Mouse (Mus musculus) liver, embryonic 14.5 days (tissue): ENCODE measurements around the gene Ntn5. TPM values are rescaled to one million over a fixed set of nuclear protein-coding genes. Genes with fewer than 3 reads are reported as not detected.

Experiments
- ATAC-seq: fragments of 200-750 bp; cut with Nextera tagmentation; 2 replicates; pipeline ENCODE4 v1.8.0; 2017; ENCODE audit warnings: moderate number of reproducible peaks, mild to moderate bottlenecking, moderate library complexity; ENCODE audit not compliant: insufficient read depth
- DNase-seq, 3 experiments: peaks; one replicate each; pipeline ENCODE4 v3.0.0-alpha.2; 2012 to 2013; ENCODE audit warnings: low read depth in 3 of 3, low spot score in 3 of 3
- H3K27ac ChIP-seq: fragments of 300-500 bp; sonication (generic); 2 replicates; pipeline ENCODE4 v1.5.1; 2014; ENCODE audit warnings: moderate library complexity, mild to moderate bottlenecking, control low read depth, inconsistent platforms
- H3K27me3 ChIP-seq: fragments of 300-500 bp; sonication (generic); 2 replicates; pipeline ENCODE4 v1.6.1; 2014; ENCODE audit warnings: mild to moderate bottlenecking, low read length, moderate library complexity; ENCODE audit not compliant: control insufficient read depth, insufficient read depth
- H3K36me3 ChIP-seq: fragments of 300-500 bp; sonication (generic); replicated peaks from 2 replicates; pipeline ENCODE4 v1.6.1; 2014; ENCODE audit warnings: low read depth; ENCODE audit not compliant: control insufficient read depth, insufficient read depth
- H3K4me1 ChIP-seq, 2 experiments: fragments of 200-500 bp in 1 of 2; fragments of 300-500 bp in 1 of 2; sonication (generic) in 1 of 2; replicated peaks; 2 replicates each; pipeline ENCODE4 v1.6.1; 2012 to 2014; ENCODE audit warnings: antibody characterized with exemption in 1 of 2, inconsistent platforms in 1 of 2, low read length in 1 of 2; ENCODE audit not compliant: control insufficient read depth in 2 of 2, insufficient read depth in 2 of 2
- H3K4me2 ChIP-seq: fragments of 300-500 bp; sonication (generic); 2 replicates; pipeline ENCODE4 v1.6.1; 2014; ENCODE audit warnings: low read depth, mild to moderate bottlenecking, control low read depth, moderate library complexity
- H3K4me3 ChIP-seq, 2 experiments: fragments of 200-500 bp in 1 of 2; fragments of 300-500 bp in 1 of 2; sonication (generic) in 1 of 2; 2 replicates each; pipeline ENCODE4 v1.5.1; 2012 to 2014; ENCODE audit warnings: low read depth in 2 of 2, low read length in 2 of 2, mild to moderate bottlenecking in 2 of 2, control low read depth in 1 of 2, inconsistent platforms in 1 of 2, moderate library complexity in 1 of 2; ENCODE audit not compliant: insufficient read depth in 1 of 2
- H3K9ac ChIP-seq: fragments of 300-500 bp; sonication (generic); replicated peaks from 2 replicates; pipeline ENCODE4 v1.6.1; 2014; ENCODE audit warnings: mild to moderate bottlenecking, control low read depth, moderate library complexity
- H3K9me3 ChIP-seq: fragments of 300-500 bp; sonication (generic); 2 replicates; pipeline ENCODE4 v1.6.1; 2016; ENCODE audit warnings: low read length, mixed read lengths; ENCODE audit not compliant: control insufficient read depth
- CTCF ChIP-seq: IDR thresholded peaks from 2 replicates; pipeline ENCODE4 v1.5.1; 2016; ENCODE audit warnings: antibody characterized with exemption, low read depth, control low read depth
- EP300 ChIP-seq: IDR thresholded peaks from 2 replicates; pipeline ENCODE4 v1.6.1; 2016; ENCODE audit warnings: antibody characterized with exemption, low read depth
- WGBS: fragments of 180-500 bp; shearing (Covaris S2); extraction: QIAGEN DNeasy Blood & Tissue Kit; methylation state at CpG from one replicate; pipeline ENCODE4 v1.1.7; 2014; ENCODE audit not compliant: insufficient replicate concordance; 5-methylcytosine and 5-hydroxymethylcytosine counted together
- polyA plus RNA-seq, 2 experiments: library from polyadenylated mRNA; depleted of rRNA in 1 of 2; stranded (reverse) in 1 of 2; unstranded in 1 of 2; fragments of >200 nt; fragmentation: Nextera tagmentation in 1 of 2; extraction: Ambion mirVana in 1 of 2; gene quantifications; 2 replicates each; pipeline versions ENCODE4 v1.2.1 to v1.2.3; 2012 to 2014

The Ntn5 gene
- polyA plus RNA-seq, 2 experiments = not detected

GRCm38 (mm10) chr7:45702809-45703520 lies 19.1 kb downstream of the Ntn5 start:
- Histone ChIP-seq H3K4me3 (no peak overlapping the region), H3K27me3 (peaks cover 31% of the 10 kb centered on the region), H3K9me3 (no peaks in the 10 kb centered on the region), H3K4me1 (peaks cover 26 to 28% of the 10 kb centered on the region in 2 experiments), H3K9ac (no peak overlapping the region), H3K36me3 (no peaks in the 10 kb centered on the region), H3K27ac (no peak overlapping the region), H3K4me2 (no peak overlapping the region)
- no peak for DNase-seq
- 76% methylated on average over 17 of the region's 17 CpGs for WGBS
- TF ChIP-seq EP300 (no peak), CTCF (no peak)
- ATAC-seq = no peak

GRCm38 (mm10) chr7:45703521-45704033 lies 19.8 kb downstream of the Ntn5 start:
- H3K4me3 ChIP-seq = no peak overlapping the region; a peak in 1 of 4 replicates
- H3K4me1 ChIP-seq = peaks cover 29 to 32% of the 10 kb centered on the region in 2 experiments
- TF ChIP-seq EP300 (no peak), CTCF (no peak)
- no peaks in the 10 kb centered on the region for H3K36me3 ChIP-seq
- H3K9me3 ChIP-seq = no peaks in the 10 kb centered on the region
- 56% methylated on average over 12 of the region's 12 CpGs for WGBS
- H3K27me3 ChIP-seq = peaks cover 27% of the 10 kb centered on the region
- ATAC-seq = no peak
- no peak for DNase-seq
- H3K9ac ChIP-seq = no peak overlapping the region; the same call in 1 of the 2 replicates
- no peak overlapping the region for H3K27ac ChIP-seq
- H3K4me2 ChIP-seq = peak overlapping the region; percentile 78

GRCm38 (mm10) chr7:45704046-45704559 lies 20.3 kb downstream of the Ntn5 start:
- no peaks in the 10 kb centered on the region for H3K9me3 ChIP-seq
- under 1% methylated on average over 13 of the region's 13 CpGs for WGBS
- ATAC-seq = peak; percentile 55
- H3K36me3 ChIP-seq = no peaks in the 10 kb centered on the region
- H3K27me3 ChIP-seq = peaks cover 24% of the 10 kb centered on the region
- H3K4me2 ChIP-seq = peak overlapping the region; percentile 78
- peak overlapping the region; percentile 9; the same call in 1 of the 2 replicates for H3K27ac ChIP-seq
- H3K4me1 ChIP-seq = peaks cover 29 to 32% of the 10 kb centered on the region in 2 experiments
- H3K9ac ChIP-seq = peak overlapping the region; percentile 41
- H3K4me3 ChIP-seq = peak overlapping the region; percentile 42 to 48
- DNase-seq = peak in 1 of 3 experiments; percentile 66
- TF ChIP-seq CTCF = no peak
- TF ChIP-seq EP300 = no peak

- ATAC-seq (peak; percentile 82), DNase-seq (peak; percentile 93 to 94 (median 94))
- peaks cover 16% of the 10 kb centered on the region for H3K27me3 ChIP-seq
- TF ChIP-seq EP300 (0 out of 2 replicates have a peak, but pooled peaks have one; percentile 6), CTCF (no peak)
- peak within 1 kb of the TSS; percentile 9; the same call in 1 of the 2 replicates for H3K27ac ChIP-seq
- under 1% methylated on average over 36 of the region's 36 CpGs for WGBS
- peaks cover 29 to 32% of the 10 kb centered on the region in 2 experiments for H3K4me1 ChIP-seq
- H3K9ac ChIP-seq = peak within 1 kb of the TSS; percentile 41
- peak within 1 kb of the TSS; percentile 78 for H3K4me2 ChIP-seq
- peak within 1 kb of the TSS; percentile 48 to 63 for H3K4me3 ChIP-seq
- H3K36me3 ChIP-seq = no peaks in the 10 kb centered on the region
- H3K9me3 ChIP-seq = no peaks in the 10 kb centered on the region
These were observed 21.1 kb downstream of the Ntn5 start, which contains the start of gene Dbp for GRCm38 (mm10) chr7:45704730-45705442. Gene Dbp (plus strand): TSS chr7:45705088.
